Mouse (Mus musculus): ENCODE data around the gene Cracr2a. TPM values are rescaled to one million over a fixed set of nuclear protein-coding genes. Genes with fewer than 3 reads are reported as not detected.

The Cracr2a gene
- polyA plus RNA-seq, 1 experiment = 0.01 TPM

- TF ChIP-seq MAX (IDR thresholded peaks at IDR 0.05) (no peak), MYOD1 (IDR thresholded peaks at IDR 0.05; ENCODE audit: control insufficient read depth, insufficient read length, low read depth) (no peak), USF1 (IDR thresholded peaks at IDR 0.05; ENCODE audit: low read depth) (no peak), MYOG (IDR thresholded peaks at IDR 0.05; ENCODE audit: control insufficient read depth, extremely low read depth, insufficient read length) (no peak), FOSL1 (IDR thresholded peaks at IDR 0.05; ENCODE audit: insufficient read depth, low read length, poor library complexity, severe bottlenecking) (no peak), CTCF (IDR thresholded peaks at IDR 0.05; ENCODE audit: control insufficient read depth, insufficient read depth, insufficient read length) (no peak), CEBPB (IDR thresholded peaks at IDR 0.05; ENCODE audit: low read depth) (no peak)
- peaks cover 9% of the 10 kb centered on the region for H3K27me3 ChIP-seq (ENCODE audit: control insufficient read depth, insufficient read depth, insufficient read length)
- no peaks in the 10 kb centered on the region for H3K79me2 ChIP-seq (ENCODE audit: control insufficient read depth, insufficient read depth)
- no peaks in the 10 kb centered on the region for H3K36me3 ChIP-seq (ENCODE audit: control insufficient read depth, insufficient read depth)
- no peak overlapping the region for H3K4me3 ChIP-seq (ENCODE audit: insufficient read depth, poor library complexity, severe bottlenecking)
- H3K79me3 ChIP-seq (ENCODE audit: low read depth) = no peaks in the 10 kb centered on the region
- no peak overlapping the region for H3ac ChIP-seq (ENCODE audit: control insufficient read depth, insufficient read length, low read depth)
Measured at GRCm38 (mm10) chr6:127599280-127599679, 38.1 kb downstream of the Cracr2a start.

DNA sequence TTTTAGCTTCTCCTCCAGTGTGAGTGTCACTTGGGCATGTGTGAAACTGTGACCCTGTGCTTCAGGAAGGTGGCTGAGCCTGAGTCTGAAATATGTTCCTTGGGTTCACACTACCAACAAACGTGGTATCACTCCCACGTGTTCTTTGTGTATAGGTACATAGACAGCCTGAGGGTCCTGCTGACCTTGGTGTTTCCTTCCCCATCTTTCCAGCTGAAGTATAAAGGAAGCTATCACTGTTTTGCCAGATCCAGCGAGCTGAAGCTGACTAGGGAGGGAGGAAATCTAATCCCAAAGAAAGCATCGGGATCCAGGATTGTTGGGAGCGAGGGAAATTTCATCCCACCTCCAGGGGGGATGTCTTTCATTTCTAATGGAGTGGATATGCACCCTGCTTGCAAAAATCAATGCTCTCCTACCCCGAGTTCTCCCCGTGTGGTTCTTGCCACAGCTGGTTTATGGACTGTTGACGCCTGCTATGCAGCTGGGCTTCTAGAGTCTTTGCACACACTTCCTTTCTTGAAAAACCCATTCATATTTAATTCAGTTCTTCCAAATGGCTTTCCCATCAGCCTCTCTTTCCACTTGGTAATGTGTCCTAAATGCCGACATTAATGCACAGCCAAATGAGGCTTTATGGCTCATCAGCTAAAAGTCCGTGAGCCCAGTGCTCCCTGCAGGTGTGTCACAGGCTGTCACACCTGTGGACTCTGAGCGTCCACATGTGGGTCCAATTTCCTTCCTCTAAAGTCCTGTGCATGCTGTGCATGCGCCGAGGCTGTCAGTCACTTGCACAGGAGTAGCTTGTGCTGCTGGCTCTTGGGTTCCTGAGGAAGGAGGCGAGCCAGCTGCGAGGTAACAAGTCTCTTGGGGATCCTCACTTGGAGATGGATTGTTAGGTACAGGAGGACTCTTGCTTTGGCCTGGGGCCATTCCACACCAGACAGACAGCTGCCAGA is 44.2 kb downstream of the Cracr2a start:
- H3K79me2 ChIP-seq (ENCODE audit: control insufficient read depth, insufficient read depth) = no peaks in the 10 kb centered on the region
- no peaks in the 10 kb centered on the region for H3K27me3 ChIP-seq (ENCODE audit: control insufficient read depth, insufficient read depth, insufficient read length)
- no peak overlapping the region for H3K4me3 ChIP-seq (ENCODE audit: insufficient read depth, poor library complexity, severe bottlenecking)
- TF ChIP-seq MYOD1 (IDR thresholded peaks at IDR 0.05; ENCODE audit: control insufficient read depth, insufficient read length, low read depth) = no peak
- TF ChIP-seq CEBPB (IDR thresholded peaks at IDR 0.05; ENCODE audit: low read depth) = no peak
- no peak for TF ChIP-seq USF1 (IDR thresholded peaks at IDR 0.05; ENCODE audit: low read depth)
- no peaks in the 10 kb centered on the region for H3K36me3 ChIP-seq (ENCODE audit: control insufficient read depth, insufficient read depth)
- no peak overlapping the region for H3ac ChIP-seq (ENCODE audit: control insufficient read depth, insufficient read length, low read depth)
- H3K79me3 ChIP-seq (ENCODE audit: low read depth) = no peaks in the 10 kb centered on the region

DNA sequence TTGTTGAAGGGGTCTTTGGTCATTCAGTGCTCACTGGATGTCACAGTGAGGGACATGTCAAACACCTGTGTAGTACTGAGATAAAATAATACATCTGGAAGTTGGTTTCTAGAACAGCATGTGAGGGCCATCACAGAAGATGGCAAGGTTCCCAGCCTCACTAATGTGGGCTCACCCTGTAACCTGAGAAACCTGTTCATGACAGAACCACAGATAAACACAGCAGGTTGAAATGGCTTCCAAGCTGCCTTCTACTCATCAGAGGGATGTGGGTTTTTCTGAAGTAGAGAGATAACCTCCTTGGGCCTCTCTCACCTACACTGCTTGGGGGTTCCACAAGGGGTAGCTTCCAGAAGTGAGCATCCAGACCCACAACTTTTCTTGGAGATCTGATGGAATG is 48.5 kb downstream of the Cracr2a start:
- Histone ChIP-seq H3K79me2 (ENCODE audit: control insufficient read depth, insufficient read depth) (no peaks in the 10 kb centered on the region), H3K4me3 (ENCODE audit: insufficient read depth, poor library complexity, severe bottlenecking) (no peak overlapping the region), H3K27me3 (ENCODE audit: control insufficient read depth, insufficient read depth, insufficient read length) (no peaks in the 10 kb centered on the region), H3K79me3 (ENCODE audit: low read depth) (no peaks in the 10 kb centered on the region), H3K36me3 (ENCODE audit: control insufficient read depth, insufficient read depth) (no peaks in the 10 kb centered on the region), H3ac (ENCODE audit: control insufficient read depth, insufficient read length, low read depth) (no peak overlapping the region)
- TF ChIP-seq MYOD1 (IDR thresholded peaks at IDR 0.05; ENCODE audit: control insufficient read depth, insufficient read length, low read depth) (no peak), CEBPB (IDR thresholded peaks at IDR 0.05; ENCODE audit: low read depth) (no peak), CTCF (IDR thresholded peaks at IDR 0.05; ENCODE audit: control insufficient read depth, insufficient read depth, insufficient read length) (no peak), FOSL1 (IDR thresholded peaks at IDR 0.05; ENCODE audit: insufficient read depth, low read length, poor library complexity, severe bottlenecking) (no peak), MYOG (IDR thresholded peaks at IDR 0.05; ENCODE audit: control insufficient read depth, extremely low read depth, insufficient read length) (no peak), MAX (IDR thresholded peaks at IDR 0.05) (no peak), USF1 (IDR thresholded peaks at IDR 0.05; ENCODE audit: low read depth) (no peak)

DNA sequence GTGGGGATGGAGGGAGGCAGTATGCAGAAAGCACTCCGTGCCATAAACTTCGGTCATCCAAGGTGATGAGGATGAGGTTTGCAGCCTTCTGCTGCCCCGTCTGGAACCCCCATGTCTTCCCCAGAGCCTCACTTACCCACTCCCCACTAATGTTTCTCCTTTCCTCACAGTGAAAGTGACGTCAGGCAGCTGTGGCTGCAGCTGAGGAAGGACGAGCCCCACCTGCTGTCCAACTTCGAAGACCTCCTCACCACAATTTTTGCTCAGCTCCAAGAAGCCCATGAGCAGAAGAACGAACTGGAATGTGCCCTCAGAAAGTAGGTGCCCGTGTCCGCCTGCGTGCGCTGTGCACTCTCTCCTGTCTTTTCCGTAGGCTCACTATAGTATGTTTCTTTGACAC is 50.1 kb downstream of the Cracr2a start:
- Histone ChIP-seq H3K79me2 (ENCODE audit: control insufficient read depth, insufficient read depth) (no peaks in the 10 kb centered on the region), H3K36me3 (ENCODE audit: control insufficient read depth, insufficient read depth) (no peaks in the 10 kb centered on the region), H3ac (ENCODE audit: control insufficient read depth, insufficient read length, low read depth) (no peak overlapping the region), H3K4me3 (ENCODE audit: insufficient read depth, poor library complexity, severe bottlenecking) (no peak overlapping the region), H3K27me3 (ENCODE audit: control insufficient read depth, insufficient read depth, insufficient read length) (no peaks in the 10 kb centered on the region), H3K79me3 (ENCODE audit: low read depth) (no peaks in the 10 kb centered on the region)
- no peak for TF ChIP-seq MYOG (IDR thresholded peaks at IDR 0.05; ENCODE audit: control insufficient read depth, extremely low read depth, insufficient read length)
- TF ChIP-seq USF1 (IDR thresholded peaks at IDR 0.05; ENCODE audit: low read depth) = no peak
- TF ChIP-seq FOSL1 (IDR thresholded peaks at IDR 0.05; ENCODE audit: insufficient read depth, low read length, poor library complexity, severe bottlenecking) = no peak
- TF ChIP-seq CEBPB (IDR thresholded peaks at IDR 0.05; ENCODE audit: low read depth) = no peak
- no peak for TF ChIP-seq MAX (IDR thresholded peaks at IDR 0.05)
- TF ChIP-seq MYOD1 (IDR thresholded peaks at IDR 0.05; ENCODE audit: control insufficient read depth, insufficient read length, low read depth) = no peak
- no peak for TF ChIP-seq CTCF (IDR thresholded peaks at IDR 0.05; ENCODE audit: control insufficient read depth, insufficient read depth, insufficient read length)

DNA sequence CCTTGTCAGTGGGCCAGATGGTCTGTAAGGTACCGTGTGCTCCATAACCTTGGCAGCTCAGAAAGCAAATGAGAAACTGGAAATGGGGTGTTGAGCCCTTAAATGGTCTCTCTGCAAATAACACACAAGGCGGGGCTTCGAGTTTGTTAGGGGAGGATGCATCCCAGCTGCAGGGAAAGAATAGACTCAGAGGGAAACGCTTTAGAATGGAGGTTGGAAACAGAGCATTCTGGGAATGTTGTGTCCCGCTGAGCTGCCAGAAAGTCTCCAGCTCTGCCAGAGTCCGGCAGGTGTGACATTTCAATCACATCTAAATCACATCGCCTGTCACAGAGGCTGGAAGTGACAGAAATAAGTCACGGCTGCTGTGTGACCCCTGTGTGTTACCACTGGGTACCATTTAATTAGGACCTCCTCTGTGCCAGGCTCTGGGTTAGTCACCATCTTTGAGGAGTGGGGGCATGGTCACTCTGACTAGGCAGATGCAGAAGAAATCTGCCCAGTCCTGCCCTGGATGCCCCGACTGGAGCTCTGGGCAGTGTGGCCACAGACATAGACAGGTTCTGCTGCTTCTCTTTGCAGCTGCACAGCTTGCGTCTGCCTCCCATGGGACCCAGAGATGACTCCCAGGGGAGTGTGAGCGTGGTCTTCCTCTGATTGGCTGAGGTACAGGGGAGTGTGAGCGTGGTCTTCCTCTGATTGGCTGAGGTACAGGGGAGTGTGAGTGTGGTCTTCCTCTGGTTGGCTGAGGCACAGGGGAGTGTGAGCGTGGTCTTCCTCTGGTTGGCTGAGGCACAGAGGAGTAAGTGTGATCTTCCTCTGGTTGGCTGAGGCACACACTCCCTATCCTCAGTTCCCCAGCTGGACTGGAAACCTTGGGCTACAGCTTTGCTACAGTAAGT is 53.2 kb downstream of the Cracr2a start:
- H3K36me3 ChIP-seq (ENCODE audit: control insufficient read depth, insufficient read depth) = no peaks in the 10 kb centered on the region
- no peaks in the 10 kb centered on the region for H3K27me3 ChIP-seq (ENCODE audit: control insufficient read depth, insufficient read depth, insufficient read length)
- no peak overlapping the region for H3ac ChIP-seq (ENCODE audit: control insufficient read depth, insufficient read length, low read depth)
- H3K79me3 ChIP-seq (ENCODE audit: low read depth) = no peaks in the 10 kb centered on the region
- H3K79me2 ChIP-seq (ENCODE audit: control insufficient read depth, insufficient read depth) = no peaks in the 10 kb centered on the region
- TF ChIP-seq FOSL1 (IDR thresholded peaks at IDR 0.05; ENCODE audit: insufficient read depth, low read length, poor library complexity, severe bottlenecking) (no peak), MAX (IDR thresholded peaks at IDR 0.05) (no peak), CTCF (IDR thresholded peaks at IDR 0.05; ENCODE audit: control insufficient read depth, insufficient read depth, insufficient read length) (no peak), MYOG (IDR thresholded peaks at IDR 0.05; ENCODE audit: control insufficient read depth, extremely low read depth, insufficient read length) (no peak), MYOD1 (IDR thresholded peaks at IDR 0.05; ENCODE audit: control insufficient read depth, insufficient read length, low read depth) (no peak), USF1 (IDR thresholded peaks at IDR 0.05; ENCODE audit: low read depth) (no peak), CEBPB (IDR thresholded peaks at IDR 0.05; ENCODE audit: low read depth) (no peak)
- no peak overlapping the region for H3K4me3 ChIP-seq (ENCODE audit: insufficient read depth, poor library complexity, severe bottlenecking)

Measured in C2C12 (cell line).